ENCODE assay signal across 11 mouse cellular contexts in the genomic region with DNA sequence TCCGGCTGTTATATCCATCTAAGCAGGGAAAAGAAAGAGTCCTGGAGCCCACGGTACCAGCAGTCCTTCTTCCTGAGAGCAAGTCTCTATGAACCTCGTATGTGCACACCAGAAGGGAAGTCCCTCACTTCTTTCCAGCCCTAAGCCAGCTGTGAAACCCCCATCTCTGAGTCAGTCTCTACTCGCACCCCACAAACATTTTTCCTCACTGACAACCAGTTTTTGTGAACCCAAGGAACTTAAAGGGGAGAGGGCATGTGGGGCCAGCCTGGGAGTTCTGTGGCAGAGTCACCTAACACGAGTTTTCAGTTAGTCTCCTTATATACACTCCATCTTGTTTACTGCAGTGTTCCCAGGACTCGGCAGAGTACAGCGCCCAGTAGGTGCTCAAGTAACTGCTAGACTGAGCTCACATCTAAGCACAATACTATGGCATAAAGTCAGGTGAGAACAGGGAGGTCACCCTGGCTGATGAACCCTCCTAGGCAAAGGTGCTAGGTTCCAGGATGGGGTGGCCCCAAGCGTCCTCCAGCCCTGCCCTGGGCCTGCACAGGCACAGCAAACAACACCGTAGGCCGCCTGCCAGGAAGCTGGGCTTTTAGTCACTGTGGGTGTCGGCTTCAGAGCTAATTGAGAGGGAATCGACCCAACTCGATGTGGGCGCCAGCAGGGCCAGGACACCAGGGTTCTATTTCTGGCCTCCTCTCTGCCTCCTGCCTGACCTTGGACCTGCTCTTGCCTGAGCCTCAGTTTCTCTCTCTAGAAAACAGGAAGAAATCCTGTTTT. TPM values are rescaled to one million over a fixed set of nuclear protein-coding genes. Genes with fewer than 3 reads are reported as not detected.
DNase-seq lines count a peak whose midpoint lies in the region; ATAC-seq lines count a peak whose summit lies in the region.
"Had no signal": no experiment of that assay in that cellular context is flagged by ENCODE, and none has a peak within 500 bp of the region (broad histone marks: within the 10 kb centered on the region; RNA-seq: fewer than 3 reads in every experiment).

No protein-coding gene starts in this region.

- DNase-seq in hindbrain, embryonic 10.5 days (ENCODE audit: low spot score), result no peak
- DNase-seq in NIH3T3 (ENCODE audit: low read depth), result peak; percentile 84
- DNase-seq in gastrocnemius, postnatal 25 days, result peak; percentile 71
- DNase-seq in embryo, embryonic 9.5 days (ENCODE audit: extremely low spot score), result no peak
- no peak for DNase-seq in layer of hippocampus, adult 8-10 months (ENCODE audit: low spot score in 2 of 2)
- DNase-seq: thymus, adult 18-20 months had no signal

- H3K27ac ChIP-seq in hindbrain, embryonic 10.5 days, result peak overlapping the region; percentile 62; the same call in 1 of the 2 replicates
- H3K27ac ChIP-seq in hindbrain, embryonic 13.5 days, result no peak overlapping the region
- H3K27ac ChIP-seq in lung, embryonic 15.5 days, result peak overlapping the region; percentile 70
- H3K27ac ChIP-seq: layer of hippocampus, adult 2 months had no signal

- no peak overlapping the region for H3K9ac ChIP-seq in hindbrain, embryonic 13.5 days
- H3K9ac ChIP-seq in lung, embryonic 15.5 days, result 0 out of 2 replicates have a peak overlapping the region, but pooled peaks have one; percentile 8

- H3K4me2 ChIP-seq in hindbrain, embryonic 13.5 days, result no peak overlapping the region
- H3K4me2 ChIP-seq in lung, embryonic 15.5 days, result no peak overlapping the region

- H3K4me1 ChIP-seq in hindbrain, embryonic 10.5 days (replicated peaks), result peaks cover 100% of the 10 kb centered on the region
- H3K4me1 ChIP-seq in hindbrain, embryonic 13.5 days (replicated peaks), result peaks cover 97% of the 10 kb centered on the region
- peaks cover 98% of the 10 kb centered on the region for H3K4me1 ChIP-seq in lung, embryonic 15.5 days

- peak overlapping the region; percentile 12; the same call in 1 of the 2 replicates for H3K4me3 ChIP-seq in hindbrain, embryonic 10.5 days
- H3K4me3 ChIP-seq in hindbrain, embryonic 13.5 days, result no peak overlapping the region
- H3K4me3 ChIP-seq in lung, embryonic 15.5 days, result no peak overlapping the region
- H3K4me3 ChIP-seq: layer of hippocampus, adult 2 months had no signal

- peaks cover 60% of the 10 kb centered on the region for H3K36me3 ChIP-seq in hindbrain, embryonic 10.5 days
- peaks cover 34% of the 10 kb centered on the region for H3K36me3 ChIP-seq in hindbrain, embryonic 13.5 days
- H3K36me3 ChIP-seq in lung, embryonic 15.5 days, result no peaks in the 10 kb centered on the region

- no peaks in the 10 kb centered on the region for H3K9me3 ChIP-seq in hindbrain, embryonic 10.5 days
- H3K9me3 ChIP-seq in hindbrain, embryonic 13.5 days, result no peaks in the 10 kb centered on the region
- H3K9me3 ChIP-seq in lung, embryonic 15.5 days, result no peaks in the 10 kb centered on the region

- ATAC-seq in hindbrain, embryonic 13.5 days (ENCODE audit: low FRiP score), result no peak
- ATAC-seq in lung, embryonic 15.5 days (ENCODE audit: borderline replicate concordance, extremely low read depth, low FRiP score, low TSS enrichment), result no peak
- ATAC-seq in activated CD4-positive, CD25-positive, alpha-beta regulatory T cell, adult 4 months, result no peak

- peaks cover 88% of the 10 kb centered on the region for H3K27me3 ChIP-seq in hindbrain, embryonic 10.5 days (ENCODE audit: insufficient read depth, poor library complexity, severe bottlenecking)
- peaks cover 23% of the 10 kb centered on the region for H3K27me3 ChIP-seq in hindbrain, embryonic 13.5 days
- no peaks in the 10 kb centered on the region for H3K27me3 ChIP-seq in lung, embryonic 15.5 days

- WGBS in hindbrain, embryonic 10.5 days, result 69% methylated on average over 14 of the region's 14 CpGs
- 71% methylated on average over 14 of the region's 14 CpGs for WGBS in hindbrain, embryonic 13.5 days
- 47% methylated on average over 14 of the region's 14 CpGs for WGBS in lung, embryonic 15.5 days

RNA-seq across cellular contexts. Expression of a gene that starts 6.7 kb away (rescaled TPM):
- polyA plus RNA-seq in hindbrain, embryonic 10.5 days (2016; fragmentation: Nextera tagmentation; extraction: Ambion mirVana), result 14.5 and 16.4 TPM in 2 replicates
- 16.4 and 17.0 TPM in 2 replicates for polyA plus RNA-seq in hindbrain, embryonic 13.5 days (2015; fragmentation: Nextera tagmentation; extraction: Ambion mirVana)
- total RNA-seq in gastrocnemius, postnatal 25 days (2021), result 1 to 10 TPM; 5.9 to 9.7 TPM
- 12.3 and 13.7 TPM in 2 replicates for polyA plus RNA-seq in lung, embryonic 15.5 days (2015; fragmentation: Nextera tagmentation; extraction: Ambion mirVana)
- not detected for polyA plus RNA-seq in activated CD4-positive, CD25-positive, alpha-beta regulatory T cell, adult 4 months (2017; shearing (Covaris generic))
- 1 to 10 TPM; 5.4 to 9.3 (median 6.5) TPM for total RNA-seq in layer of hippocampus, adult 8-10 months (2022)

RNA-seq across cellular contexts. Expression of a gene that starts 24.0 kb away (rescaled TPM):
- polyA plus RNA-seq in hindbrain, embryonic 10.5 days (2016; fragmentation: Nextera tagmentation; extraction: Ambion mirVana), result 2.6 and 3.1 TPM in 2 replicates
- polyA plus RNA-seq in hindbrain, embryonic 13.5 days (2015; fragmentation: Nextera tagmentation; extraction: Ambion mirVana), result 1.8 TPM in 2 replicates
- total RNA-seq in gastrocnemius, postnatal 25 days (2021), result not detected
- polyA plus RNA-seq in lung, embryonic 15.5 days (2015; fragmentation: Nextera tagmentation; extraction: Ambion mirVana), result 0.54 and 0.93 TPM in 2 replicates
- 1 to 10 TPM in 1 of 2 experiments, not detected in 1; 1.1 TPM for polyA plus RNA-seq in activated CD4-positive, CD25-positive, alpha-beta regulatory T cell, adult 4 months (2017; shearing (Covaris generic))
- under 1 TPM; 0.14 to 0.43 (median 0.27) TPM for total RNA-seq in layer of hippocampus, adult 8-10 months (2022)
- polyA plus RNA-seq: embryonic facial prominence, embryonic 11.5 days had no signal

RNA-seq across cellular contexts. Expression of a gene that starts 34.2 kb away (rescaled TPM):
- polyA plus RNA-seq in hindbrain, embryonic 10.5 days (2016; fragmentation: Nextera tagmentation; extraction: Ambion mirVana), result 6.4 and 7.2 TPM in 2 replicates
- polyA plus RNA-seq in hindbrain, embryonic 13.5 days (2015; fragmentation: Nextera tagmentation; extraction: Ambion mirVana), result 25.3 and 26.2 TPM in 2 replicates
- 10 to 100 TPM; 72.1 to 77.5 TPM for total RNA-seq in gastrocnemius, postnatal 25 days (2021)
- polyA plus RNA-seq in lung, embryonic 15.5 days (2015; fragmentation: Nextera tagmentation; extraction: Ambion mirVana), result 3.9 and 4.1 TPM in 2 replicates
- polyA plus RNA-seq in activated CD4-positive, CD25-positive, alpha-beta regulatory T cell, adult 4 months (2017; shearing (Covaris generic)), result not detected
- 10 to 100 TPM; 61.3 to 74.3 (median 69.2) TPM for total RNA-seq in layer of hippocampus, adult 8-10 months (2022)

Comparison
In these comparisons a context has a peak if more than half of its experiments do, and no peak if none do; other contexts are left out.
1. DNase-seq: peak in NIH3T3 (single experiment) and gastrocnemius, postnatal 25 days (single experiment); none in hindbrain, embryonic 10.5 days (single experiment), embryo, embryonic 9.5 days (single experiment) and layer of hippocampus, adult 8-10 months (0 of 2).
2. RNA of a gene that starts 6.7 kb away (polyA plus RNA-seq): 16.4 to 17.0 TPM in hindbrain, embryonic 13.5 days, 14.5 to 16.4 TPM in hindbrain, embryonic 10.5 days and 12.3 to 13.7 TPM in lung, embryonic 15.5 days; not detected in activated CD4-positive, CD25-positive, alpha-beta regulatory T cell, adult 4 months; every median in the first group is over 10 times any median in the second.